Mouse (Mus musculus): ENCODE results near the gene Kbtbd7. TPM values are rescaled to one million over a fixed set of nuclear protein-coding genes. Genes with fewer than 3 reads are reported as not detected.

Gene Kbtbd7
- 2.1 TPM for polyA plus RNA-seq (2017; shearing (Covaris generic))

DNA sequence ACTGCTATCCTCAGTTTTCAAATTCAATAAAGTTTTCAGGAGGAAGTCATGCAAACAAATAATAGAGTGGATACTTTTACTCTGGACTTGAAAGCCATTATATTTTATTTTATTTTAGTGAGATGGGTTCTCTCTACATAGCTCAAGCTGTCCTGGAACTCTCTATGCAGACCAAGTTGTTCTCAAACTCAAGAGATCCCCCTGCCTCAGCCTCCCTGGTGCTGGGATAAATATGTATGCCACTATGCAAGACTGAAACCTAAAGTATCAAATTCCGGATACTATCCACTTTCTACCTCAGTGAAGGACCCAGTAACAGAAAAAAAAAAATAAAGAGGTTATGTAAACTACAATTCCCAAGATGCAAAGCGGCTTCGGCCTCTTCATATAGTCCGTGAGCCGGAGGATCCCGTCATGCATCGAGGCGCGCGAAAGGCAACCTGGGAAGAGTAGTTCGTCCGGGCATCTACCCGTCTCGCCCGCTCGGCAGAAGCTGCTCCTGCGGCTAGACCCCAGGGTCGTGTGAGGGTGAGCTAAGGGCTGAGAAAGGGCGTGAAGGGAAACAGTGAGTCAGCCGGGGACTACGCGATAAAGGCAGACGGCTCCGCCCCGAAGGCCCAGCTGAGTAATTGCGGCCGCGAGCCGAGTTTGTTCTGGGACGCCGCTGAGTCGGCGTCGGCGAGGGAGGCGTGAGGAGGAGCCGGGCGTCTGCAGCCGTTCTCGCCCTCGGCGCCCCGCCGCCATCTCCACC is at the start of gene Kbtbd7:
Gene Kbtbd7 (plus strand): TSS at position 533 of the 751 bp plus-strand sequence.

DNA sequence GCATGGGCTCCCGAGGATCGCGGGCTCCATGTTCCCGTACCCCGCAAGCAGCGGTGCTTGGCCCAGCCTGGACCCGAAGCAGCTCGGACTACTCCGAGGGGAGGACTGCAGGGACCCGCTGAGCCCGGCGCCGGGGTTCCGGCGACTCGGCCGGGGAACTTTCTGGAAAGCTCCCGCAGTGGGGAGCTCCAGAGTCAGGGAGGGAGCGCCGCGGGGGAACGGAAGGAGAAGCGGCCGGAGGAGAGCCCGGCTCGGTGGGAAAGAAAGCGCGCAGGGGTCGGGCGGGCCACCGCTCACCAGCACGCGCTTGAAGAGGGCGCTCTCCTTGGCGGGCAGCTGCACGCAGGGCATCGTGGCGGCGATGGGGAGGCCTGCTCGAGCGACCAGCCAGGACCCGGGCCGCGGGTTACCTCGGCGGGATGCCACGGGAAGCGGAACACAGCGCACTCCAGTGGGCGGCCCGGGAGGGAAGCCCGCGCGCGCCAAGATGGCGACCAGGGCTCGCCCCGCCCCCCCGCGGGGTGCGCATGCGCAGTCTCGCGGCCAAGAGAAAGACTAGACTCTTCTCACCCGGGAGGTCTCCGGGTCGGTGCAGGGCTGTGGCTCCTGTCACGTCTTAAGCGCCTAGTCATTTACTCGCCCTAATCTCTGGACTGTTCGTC is 35.9 kb upstream of the Kbtbd7 start, which contains the start of gene Naa16:
Gene Naa16 (minus strand): TSS at position 514 of the 662 bp plus-strand sequence.

DNA sequence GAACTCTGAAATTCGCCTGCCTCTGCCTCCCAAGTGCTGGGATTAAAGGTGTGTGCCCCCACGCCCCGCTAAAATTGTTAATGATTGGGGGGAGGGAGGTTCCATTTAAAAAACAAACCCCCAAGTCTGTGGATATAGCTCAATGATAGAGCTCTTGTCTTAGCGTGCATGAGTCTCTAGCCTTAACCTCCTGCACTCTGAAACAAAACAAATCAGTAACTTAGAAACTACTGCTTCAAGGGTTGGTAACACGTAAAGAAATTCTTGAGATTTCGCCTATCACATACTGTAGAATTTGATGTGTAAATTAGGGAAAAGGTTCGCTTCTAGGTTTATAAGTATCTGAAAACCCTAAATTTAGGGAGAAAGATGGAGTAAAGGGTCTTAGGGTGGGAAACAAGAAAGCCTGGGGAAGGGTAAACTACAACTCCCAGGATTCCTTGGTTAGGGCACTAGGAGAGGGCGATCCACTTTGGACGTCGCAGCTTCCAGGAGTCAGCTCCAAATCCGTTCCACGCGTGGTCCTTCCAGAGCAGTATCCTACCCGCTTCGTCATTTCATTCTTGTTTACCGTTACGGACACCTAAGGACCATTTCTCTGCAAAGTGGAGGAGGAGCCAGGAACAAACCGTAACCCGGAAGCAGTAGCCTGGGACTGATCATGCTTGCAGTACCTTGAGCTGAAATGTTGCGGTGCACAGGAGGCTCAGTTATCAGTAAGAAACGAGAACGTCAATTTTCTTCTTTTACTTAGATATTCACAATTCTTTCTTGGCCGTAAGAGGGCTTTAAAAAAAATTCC is 28.8 kb upstream of the Kbtbd7 start, which contains the start of gene Mtrf1:
Gene Mtrf1 (plus strand): TSS at position 452 of the 802 bp plus-strand sequence.

GRCm38 (mm10) chr14:79451681-79452590 is 25.6 kb downstream of the Kbtbd7 start, which contains the start of gene Kbtbd6:
TSS of gene Kbtbd6 (plus strand) at chr14:79451835.

Other genes with a start within 250 kb of the Kbtbd7 start
- gene Zfp957, start 179.1 kb upstream of the Kbtbd7 start, polyA plus RNA-seq (2017; shearing (Covaris generic)), result not detected
- 13.5 TPM for gene Rgcc, start 124.9 kb upstream of the Kbtbd7 start, polyA plus RNA-seq (2017; shearing (Covaris generic))
- gene Naa16, start 35.7 kb upstream of the Kbtbd7 start, polyA plus RNA-seq (2017; shearing (Covaris generic)), result 58.4 TPM
- gene Mtrf1, start 28.7 kb upstream of the Kbtbd7 start, polyA plus RNA-seq (2017; shearing (Covaris generic)), result 6.4 TPM
- 0.14 TPM for gene Kbtbd6, start 25.3 kb downstream of the Kbtbd7 start, polyA plus RNA-seq (2017; shearing (Covaris generic))
- gene Elf1, start 54.7 kb downstream of the Kbtbd7 start, polyA plus RNA-seq (2017; shearing (Covaris generic)), result 198 TPM
- 36.8 TPM for gene Wbp4, start 55.0 kb downstream of the Kbtbd7 start, polyA plus RNA-seq (2017; shearing (Covaris generic))
- 133 TPM for gene Sugt1, start 161.2 kb downstream of the Kbtbd7 start, polyA plus RNA-seq (2017; shearing (Covaris generic))
- gene Cnmd, start 235.7 kb downstream of the Kbtbd7 start, polyA plus RNA-seq (2017; shearing (Covaris generic)), result not detected